Comparison of ENCODE assay signal across 8 mouse cellular contexts in the genomic region with DNA sequence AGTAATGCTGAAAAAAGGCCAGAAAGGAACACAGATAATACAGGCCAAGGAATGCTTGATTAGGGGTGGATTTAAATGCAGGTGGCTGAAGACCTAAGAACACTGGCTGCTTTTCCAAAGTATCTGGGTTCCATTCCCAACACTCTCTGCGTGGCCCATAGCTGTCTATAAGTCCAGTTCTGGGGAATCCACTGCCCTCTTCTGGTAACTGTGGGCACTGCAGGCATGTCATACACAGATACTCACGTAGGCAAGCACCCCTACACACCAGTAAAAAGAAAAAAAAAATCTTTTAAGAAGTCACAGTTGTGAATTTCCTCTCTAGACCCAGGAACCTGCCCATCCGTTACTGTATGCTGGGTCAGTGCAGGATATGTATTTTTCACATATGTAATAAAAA.
DNase-seq lines count a peak whose midpoint lies in the region; ATAC-seq and TF ChIP-seq lines count a peak whose summit lies in the region.

No protein-coding gene starts in this region.

- peaks cover 2 to 17% of the 10 kb centered on the region in 2 experiments; a peak in 3 of 4 replicates for H3K4me1 ChIP-seq in MEL (ENCODE audit: control insufficient read depth in 1 of 2, insufficient read depth in 2 of 2, low read length in 2 of 2)
- peaks cover 53% of the 10 kb centered on the region for H3K4me1 ChIP-seq in forebrain, embryonic 12.5 days

- H3K27me3 ChIP-seq in MEL (ENCODE audit: control insufficient read depth in 1 of 2, insufficient read depth in 2 of 2, low read length in 2 of 2) = no peaks in the 10 kb centered on the region
- no peaks in the 10 kb centered on the region for H3K27me3 ChIP-seq in forebrain, embryonic 12.5 days

- no peak overlapping the region for H3K4me3 ChIP-seq in layer of hippocampus, adult 2 months
- H3K4me3 ChIP-seq in MEL (ENCODE audit: control insufficient read depth in 1 of 2, insufficient read depth in 1 of 2, low read depth in 2 of 2, low read length in 2 of 2) = no peak overlapping the region
- H3K4me3 ChIP-seq in forebrain, embryonic 12.5 days (replicated peaks) = no peak overlapping the region

- no peak overlapping the region for H3K9ac ChIP-seq in MEL (ENCODE audit: control insufficient read depth, low read depth, low read length, poor library complexity, severe bottlenecking)
- H3K9ac ChIP-seq in forebrain, embryonic 12.5 days = no peak overlapping the region

- H3K79me2 ChIP-seq in MEL (ENCODE audit: control insufficient read depth, insufficient read depth, low read length, poor library complexity) = no peaks in the 10 kb centered on the region; the same call in 1 of the 2 replicates

- peaks cover 0 to 14% of the 10 kb centered on the region in 2 experiments; a peak in 2 of 4 replicates for H3K36me3 ChIP-seq in MEL (ENCODE audit: control insufficient read depth in 1 of 2, insufficient read depth in 2 of 2, low read length in 2 of 2)
- H3K36me3 ChIP-seq in forebrain, embryonic 12.5 days (replicated peaks) = no peaks in the 10 kb centered on the region

- no peak overlapping the region for H3K4me2 ChIP-seq in forebrain, embryonic 12.5 days

- TF ChIP-seq POLR2A in MEL (IDR thresholded peaks at IDR 0.05; ENCODE audit: control insufficient read depth in 1 of 2, insufficient read depth in 1 of 2, low read depth in 1 of 2, low read length in 2 of 2, poor library complexity in 1 of 2) = no peak

- WGBS in forebrain, embryonic 12.5 days = 95% methylated on average over 3 of the region's 3 CpGs

- TF ChIP-seq RAD21 in MEL (IDR thresholded peaks at IDR 0.05; ENCODE audit: low read depth, low read length) = peak; percentile 56

- ATAC-seq in forebrain, embryonic 12.5 days (ENCODE audit: low FRiP score) = no peak

- no peaks in the 10 kb centered on the region for H3K9me3 ChIP-seq in MEL (replicated peaks; ENCODE audit: insufficient read depth, low read length)
- no peaks in the 10 kb centered on the region for H3K9me3 ChIP-seq in forebrain, embryonic 12.5 days

- TF ChIP-seq CTCF in layer of hippocampus, adult 2 months (conservative IDR thresholded peaks at IDR 0.05) = peak; percentile 75
- peak; percentile 50 to 57 (median 52) for TF ChIP-seq CTCF in MEL (IDR thresholded peaks at IDR 0.05 in 2 of 3, conservative IDR thresholded peaks at IDR 0.05 in 1 of 3; ENCODE audit: control insufficient read depth in 1 of 3, insufficient read depth in 1 of 3, low read depth in 2 of 3, low read length in 3 of 3, poor library complexity in 1 of 3, severe bottlenecking in 1 of 3)

- no peak for DNase-seq in layer of hippocampus, adult 2 months (ENCODE audit: low spot score in 2 of 2)
- no peak for DNase-seq in layer of hippocampus, adult 9-11 months
- peak; percentile 54 for DNase-seq in MEL (ENCODE audit: low read depth, low spot score)
- peak; percentile 57 for DNase-seq in brain, adult 2 months (ENCODE audit: low read depth, low spot score)
- peak; percentile 58 for DNase-seq in kidney, postnatal 10 days
- DNase-seq in naive thymus-derived CD4-positive, alpha-beta T cell, adult 2 months (ENCODE audit: low read depth) = peak; percentile 48
- no peak for DNase-seq in gastrocnemius, postnatal 4 days (ENCODE audit: low spot score in 2 of 2)

- TF ChIP-seq EP300 in MEL (IDR thresholded peaks at IDR 0.05; ENCODE audit: low read depth in 1 of 2, low read length in 2 of 2) = no peak

- H3K27ac ChIP-seq in layer of hippocampus, adult 2 months = peak overlapping the region; percentile 50; the same call in 1 of the 2 replicates
- no peak overlapping the region for H3K27ac ChIP-seq in MEL (ENCODE audit: control insufficient read depth, low read depth, low read length)
- H3K27ac ChIP-seq in forebrain, embryonic 12.5 days = no peak overlapping the region

TF ChIP-seq in MEL, 35 proteins besides CTCF, POLR2A, EP300 and RAD21:
- no peak for TF ChIP-seq MAZ (IDR thresholded peaks at IDR 0.05; ENCODE audit: low read depth, low read length)
- TF ChIP-seq ZC3H11A (IDR thresholded peaks at IDR 0.05; ENCODE audit: low read depth, low read length) = peak; percentile 48
- TF ChIP-seq MYB (IDR thresholded peaks at IDR 0.05; ENCODE audit: low read depth, low read length) = no peak
- no peak for TF ChIP-seq CHD2 (IDR thresholded peaks at IDR 0.05; ENCODE audit: low read length)
- no peak for TF ChIP-seq POLR2AphosphoS5 (IDR thresholded peaks at IDR 0.05; ENCODE audit: borderline replicate concordance, low read depth, low read length)
- TF ChIP-seq TAL1 (IDR thresholded peaks at IDR 0.05; ENCODE audit: low read length) = no peak
- TF ChIP-seq USF2 (IDR thresholded peaks at IDR 0.05; ENCODE audit: borderline replicate concordance in 1 of 2, insufficient read depth in 1 of 2, low read depth in 1 of 2, low read length in 2 of 2) = no peak
- no peak for TF ChIP-seq KAT2A (conservative IDR thresholded peaks at IDR 0.05; ENCODE audit: low read depth, low read length)
- TF ChIP-seq SMC3 (IDR thresholded peaks at IDR 0.05; ENCODE audit: low read depth, low read length) = peak; percentile 57
- no peak for TF ChIP-seq E2F4 (IDR thresholded peaks at IDR 0.05; ENCODE audit: borderline replicate concordance, low read depth, low read length)

Comparison
In these comparisons a context has a peak if more than half of its experiments do, and no peak if none do; other contexts are left out.
1. DNase-seq: peak in MEL (single experiment), brain, adult 2 months (single experiment), kidney, postnatal 10 days (single experiment) and naive thymus-derived CD4-positive, alpha-beta T cell, adult 2 months (single experiment); none in layer of hippocampus, adult 2 months (0 of 2), layer of hippocampus, adult 9-11 months (single experiment) and gastrocnemius, postnatal 4 days (0 of 2).